Mouse (Mus musculus): ENCODE results near the gene Rab3c. TPM values are rescaled to one million over a fixed set of nuclear protein-coding genes. Genes with fewer than 3 reads are reported as not detected.

The Rab3c gene
- polyA plus RNA-seq, 1 experiment from 2014 or later: 3.1 TPM

DNA sequence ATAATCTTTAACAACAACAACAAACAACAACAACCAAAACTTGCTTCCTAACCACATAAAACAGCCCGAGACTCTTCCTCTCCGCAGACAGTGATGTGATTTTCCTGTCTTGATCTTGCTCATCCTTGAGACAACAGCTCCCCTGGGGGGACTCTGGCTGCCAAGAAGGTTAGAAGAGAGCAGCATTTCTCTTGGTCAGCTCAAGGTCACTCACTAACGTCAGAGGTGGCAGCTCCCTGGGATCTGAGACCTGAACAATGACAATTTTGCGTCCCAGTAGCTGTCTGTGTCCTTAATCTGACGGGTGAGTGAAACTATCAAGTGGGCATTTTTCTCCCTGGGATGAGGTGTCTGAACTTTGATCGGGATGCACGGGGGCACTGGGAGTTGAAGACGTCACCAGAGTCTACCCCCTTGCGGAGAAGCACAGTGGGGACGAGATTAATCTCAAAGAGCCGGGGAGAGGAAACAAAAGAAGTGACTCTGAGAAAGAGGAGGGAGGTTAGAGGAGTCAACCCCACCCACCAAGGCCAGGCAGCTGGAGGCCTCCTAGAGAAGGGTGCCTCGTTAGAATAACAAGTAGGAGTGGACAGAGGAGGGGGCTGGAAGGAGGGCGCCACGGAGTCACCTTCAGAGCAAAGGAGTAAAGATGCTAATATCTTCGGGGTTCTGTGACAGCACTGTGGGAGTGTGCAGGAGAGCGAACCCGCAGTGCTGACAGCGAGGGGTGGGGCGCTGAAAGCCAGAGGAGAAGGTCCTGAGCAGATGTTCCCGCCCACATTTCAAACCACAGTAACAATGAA, 261.7 kb downstream of the Rab3c start:
- no peak overlapping the region for H3K27ac ChIP-seq (replicated peaks)
- H3K4me3 ChIP-seq (ENCODE audit: low read depth, low read length): peak overlapping the region; percentile 35
- H3K9ac ChIP-seq (ENCODE audit: low read length): peak overlapping the region; percentile 23; the same call in 1 of the 2 replicates
- DNase-seq (ENCODE audit: low spot score) (no peak), ATAC-seq (ENCODE audit: low FRiP score, low TSS enrichment) (peak; percentile 49; the same call in 1 of the 2 replicates)
- no peaks in the 10 kb centered on the region for H3K27me3 ChIP-seq (ENCODE audit: control insufficient read depth, insufficient read depth, low read length)
- H3K36me3 ChIP-seq (ENCODE audit: control insufficient read depth, insufficient read depth, low read length): no peaks in the 10 kb centered on the region
- 12% methylated on average over 20 of the region's 20 CpGs for WGBS
- 0 out of 2 replicates have a peak, but pooled peaks cover 2% of the 10 kb centered on the region for H3K4me1 ChIP-seq (replicated peaks; ENCODE audit: control insufficient read depth, insufficient read depth)
- H3K9me3 ChIP-seq (ENCODE audit: control insufficient read depth, low read length): no peaks in the 10 kb centered on the region
- H3K4me2 ChIP-seq (replicated peaks; ENCODE audit: low read depth): peak overlapping the region; percentile 64
- no peak for TF ChIP-seq CTCF (IDR thresholded peaks at IDR 0.05; ENCODE audit: low read depth)
- no peak for TF ChIP-seq EP300 (optimal IDR thresholded peaks at IDR 0.05)

DNA sequence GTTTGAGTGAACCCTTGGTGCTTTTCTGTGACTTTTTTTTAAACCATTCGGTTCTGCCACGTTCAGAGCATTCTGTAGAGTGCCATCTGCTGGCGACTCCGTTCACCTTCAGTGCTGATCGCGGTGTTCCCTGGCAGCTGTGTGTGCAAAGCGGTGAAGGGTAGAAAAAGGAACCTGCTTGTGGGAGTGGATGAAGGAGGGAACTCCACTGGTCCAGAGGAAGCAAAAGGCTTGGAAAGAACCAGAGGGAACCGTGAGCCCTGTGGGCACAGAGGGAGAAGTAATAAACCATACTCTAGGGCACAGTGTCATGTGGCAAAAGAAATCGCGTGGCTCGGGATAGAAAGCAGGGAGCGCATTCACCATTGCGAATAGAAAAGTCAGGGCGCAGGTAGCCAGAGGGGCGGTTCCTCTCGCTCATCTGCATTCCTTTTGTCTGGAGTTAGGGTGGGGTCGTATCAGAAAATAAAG, 262.3 kb downstream of the Rab3c start:
- Histone ChIP-seq H3K36me3 (ENCODE audit: control insufficient read depth, insufficient read depth, low read length) (no peaks in the 10 kb centered on the region), H3K4me1 (replicated peaks; ENCODE audit: control insufficient read depth, insufficient read depth) (0 out of 2 replicates have a peak, but pooled peaks cover 2% of the 10 kb centered on the region), H3K4me3 (ENCODE audit: low read depth, low read length) (peak overlapping the region; percentile 35), H3K4me2 (replicated peaks; ENCODE audit: low read depth) (peak overlapping the region; percentile 64), H3K9ac (ENCODE audit: low read length) (peak overlapping the region; percentile 23; the same call in 1 of the 2 replicates), H3K27ac (replicated peaks) (no peak overlapping the region), H3K9me3 (ENCODE audit: control insufficient read depth, low read length) (no peaks in the 10 kb centered on the region), H3K27me3 (ENCODE audit: control insufficient read depth, insufficient read depth, low read length) (no peaks in the 10 kb centered on the region)
- 2% methylated on average over 17 of the region's 17 CpGs for WGBS
- peak; percentile 83 for DNase-seq (ENCODE audit: low spot score)
- TF ChIP-seq CTCF (IDR thresholded peaks at IDR 0.05; ENCODE audit: low read depth) (peak; percentile 87), EP300 (optimal IDR thresholded peaks at IDR 0.05) (no peak)
- peak; percentile 68 for ATAC-seq (ENCODE audit: low FRiP score, low TSS enrichment)

DNA sequence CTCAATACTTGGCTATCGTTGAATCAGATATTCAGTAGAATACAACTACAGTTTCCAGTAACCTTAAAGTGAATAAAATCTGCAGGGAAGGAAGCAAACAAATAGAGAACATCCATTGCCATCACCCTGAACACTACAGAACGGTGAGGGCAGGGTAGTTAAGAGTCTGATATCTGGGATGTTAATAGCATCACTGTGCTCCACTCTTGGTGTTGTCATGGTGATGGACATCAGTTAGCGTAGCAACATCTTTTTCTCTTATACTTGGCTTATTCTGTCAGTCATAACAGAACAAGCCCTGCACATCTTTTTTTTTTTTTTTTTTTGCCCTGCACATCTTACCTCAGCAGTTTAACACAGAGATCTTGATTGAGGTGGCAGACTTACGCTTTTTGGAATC, 268.8 kb downstream of the Rab3c start:
- H3K4me3 ChIP-seq (ENCODE audit: low read depth, low read length): no peak overlapping the region
- DNase-seq (ENCODE audit: low spot score): no peak
- H3K36me3 ChIP-seq (ENCODE audit: control insufficient read depth, insufficient read depth, low read length): no peaks in the 10 kb centered on the region
- no peaks in the 10 kb centered on the region for H3K9me3 ChIP-seq (ENCODE audit: control insufficient read depth, low read length)
- H3K4me1 ChIP-seq (replicated peaks; ENCODE audit: control insufficient read depth, insufficient read depth): no peaks in the 10 kb centered on the region
- H3K27ac ChIP-seq (replicated peaks): no peak overlapping the region
- WGBS: 89% methylated on average over 4 of the region's 4 CpGs
- TF ChIP-seq CTCF (IDR thresholded peaks at IDR 0.05; ENCODE audit: low read depth) (no peak), EP300 (optimal IDR thresholded peaks at IDR 0.05) (no peak)
- ATAC-seq (ENCODE audit: low FRiP score, low TSS enrichment): no peak
- no peaks in the 10 kb centered on the region for H3K27me3 ChIP-seq (ENCODE audit: control insufficient read depth, insufficient read depth, low read length)
- no peak overlapping the region for H3K9ac ChIP-seq (ENCODE audit: low read length)
- H3K4me2 ChIP-seq (replicated peaks; ENCODE audit: low read depth): no peak overlapping the region

DNA sequence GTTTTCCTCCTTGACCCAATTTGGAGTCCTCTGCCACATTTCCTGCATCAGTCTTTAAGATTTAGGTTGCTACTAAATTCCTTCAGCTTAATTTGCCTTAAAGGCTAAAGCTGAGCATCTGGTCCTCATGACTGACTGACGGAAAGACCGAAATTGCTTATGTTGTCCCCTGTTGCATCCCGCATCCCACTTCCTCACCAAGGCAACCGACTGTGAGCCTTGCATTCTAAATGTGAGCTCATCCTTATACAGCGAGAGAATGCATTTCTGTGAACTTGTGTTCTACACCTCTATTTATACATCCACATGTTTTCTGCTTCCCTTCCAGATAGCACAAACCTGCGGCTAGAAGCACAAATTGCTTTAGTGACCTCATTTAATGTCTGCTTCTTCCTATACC, 269.9 kb downstream of the Rab3c start:
- Histone ChIP-seq H3K27ac (replicated peaks) (no peak overlapping the region), H3K36me3 (ENCODE audit: control insufficient read depth, insufficient read depth, low read length) (no peaks in the 10 kb centered on the region), H3K9ac (ENCODE audit: low read length) (no peak overlapping the region), H3K4me3 (ENCODE audit: low read depth, low read length) (no peak overlapping the region), H3K9me3 (ENCODE audit: control insufficient read depth, low read length) (no peaks in the 10 kb centered on the region), H3K27me3 (ENCODE audit: control insufficient read depth, insufficient read depth, low read length) (no peaks in the 10 kb centered on the region), H3K4me1 (replicated peaks; ENCODE audit: control insufficient read depth, insufficient read depth) (no peaks in the 10 kb centered on the region), H3K4me2 (replicated peaks; ENCODE audit: low read depth) (no peak overlapping the region)
- TF ChIP-seq CTCF (IDR thresholded peaks at IDR 0.05; ENCODE audit: low read depth) (no peak), EP300 (optimal IDR thresholded peaks at IDR 0.05) (no peak)
- DNase-seq (ENCODE audit: low spot score) (no peak), ATAC-seq (ENCODE audit: low FRiP score, low TSS enrichment) (no peak)
- 81% methylated on average over 6 of the region's 6 CpGs for WGBS

DNA sequence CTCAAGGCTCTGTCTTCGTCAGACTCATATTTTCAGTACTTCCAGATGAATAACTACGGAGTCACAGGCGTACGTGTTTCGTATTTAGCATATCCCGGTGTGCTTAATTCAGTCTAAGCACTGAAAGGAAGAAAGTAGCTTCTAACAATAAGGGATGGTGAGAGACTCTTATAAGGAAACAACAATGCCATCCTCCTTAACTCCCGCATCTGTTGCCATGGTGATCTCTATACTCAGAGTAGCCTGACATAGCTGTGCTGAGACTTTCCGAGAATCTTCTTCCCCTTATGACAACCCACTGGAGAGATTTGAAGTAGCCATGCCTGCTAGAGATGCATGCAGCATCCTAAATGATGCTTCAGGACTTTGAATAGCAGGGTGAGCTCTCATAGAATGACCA, 272.3 kb downstream of the Rab3c start:
- Histone ChIP-seq H3K4me3 (ENCODE audit: low read depth, low read length) (no peak overlapping the region), H3K9ac (ENCODE audit: low read length) (no peak overlapping the region), H3K27ac (replicated peaks) (no peak overlapping the region), H3K27me3 (ENCODE audit: control insufficient read depth, insufficient read depth, low read length) (no peaks in the 10 kb centered on the region), H3K4me2 (replicated peaks; ENCODE audit: low read depth) (no peak overlapping the region), H3K36me3 (ENCODE audit: control insufficient read depth, insufficient read depth, low read length) (no peaks in the 10 kb centered on the region), H3K4me1 (replicated peaks; ENCODE audit: control insufficient read depth, insufficient read depth) (no peaks in the 10 kb centered on the region), H3K9me3 (ENCODE audit: control insufficient read depth, low read length) (no peaks in the 10 kb centered on the region)
- WGBS: 86% methylated on average over 8 of the region's 8 CpGs
- no peak for TF ChIP-seq CTCF (IDR thresholded peaks at IDR 0.05; ENCODE audit: low read depth)
- no peak for TF ChIP-seq EP300 (optimal IDR thresholded peaks at IDR 0.05)
- no peak for ATAC-seq (ENCODE audit: low FRiP score, low TSS enrichment)
- no peak for DNase-seq (ENCODE audit: low spot score)

Data from stomach, postnatal 0 days (tissue).